Mouse (Mus musculus): ENCODE measurements around the gene Pecam1. TPM values are rescaled to one million over a fixed set of nuclear protein-coding genes. Genes with fewer than 3 reads are reported as not detected.
"Not testable (repeated sequence)": the region's sequence is repeated elsewhere in the genome, so short reads cannot be mapped to it uniquely, and the experiment has no call there.

Pecam1 gene
- total RNA-seq, 1 experiment, result 83.9 TPM

GRCm38 (mm10) chr11:106752103-106752502, 1.7 kb upstream of the Pecam1 start:
- Histone ChIP-seq H3K9me3 (ENCODE audit: control insufficient read depth, insufficient read depth, low read depth, low read length) (no peaks in the 10 kb centered on the region; the same call in 1 of the 2 replicates), H3K9ac (ENCODE audit: insufficient read depth, low read depth, low read length, poor library complexity, severe bottlenecking) (no peak overlapping the region), H3K27ac (ENCODE audit: insufficient read depth, low read depth, low read length, poor library complexity, severe bottlenecking) (no peak overlapping the region), H3K36me3 (ENCODE audit: control insufficient read depth, insufficient read depth, low read length, poor library complexity, severe bottlenecking) (no peaks in the 10 kb centered on the region), H3K4me1 (ENCODE audit: control insufficient read depth in 2 of 2, insufficient read depth in 2 of 2, low read length in 2 of 2, poor library complexity in 1 of 2) (no peaks in the 10 kb centered on the region), H3K4me3 (ENCODE audit: insufficient read depth in 1 of 2, low read depth in 1 of 2, low read length in 2 of 2, poor library complexity in 1 of 2, severe bottlenecking in 1 of 2) (no peak overlapping the region)
- in situ Hi-C loops (cut with MboI; ENCODE audit: low sequenced_read_pairs in 2 of 2, unreplicated experiment in 2 of 2), result loop anchor here in 1 of 2 experiments (10.0 kb wide), 1 partner anchor 237 kb away; no protein-coding TSS in a partner anchor
- DNase-seq (ENCODE audit: low read depth, low spot score), result no peak
- TF ChIP-seq HCFC1 (IDR thresholded peaks at IDR 0.05; ENCODE audit: borderline replicate concordance, insufficient read depth, low read length) (no peak), ZC3H11A (IDR thresholded peaks at IDR 0.05; ENCODE audit: borderline replicate concordance, low read depth, low read length) (no peak), ZNF384 (IDR thresholded peaks at IDR 0.05; ENCODE audit: low read depth, low read length) (no peak), MAFK (IDR thresholded peaks at IDR 0.05; ENCODE audit: insufficient read depth, low read depth, low read length) (no peak), CHD2 (IDR thresholded peaks at IDR 0.05; ENCODE audit: low read depth, low read length) (no peak)

GRCm38 (mm10) chr11:106751039-106752018, 901 bp upstream of the Pecam1 start, which contains the start of gene Milr1:
Gene Milr1, plus strand, starts transcription at chr11:106751226.
- no peak within 1 kb of the TSS for H3K4me3 ChIP-seq (ENCODE audit: insufficient read depth in 1 of 2, low read depth in 1 of 2, low read length in 2 of 2, poor library complexity in 1 of 2, severe bottlenecking in 1 of 2)
- H3K27ac ChIP-seq (ENCODE audit: insufficient read depth, low read depth, low read length, poor library complexity, severe bottlenecking), result no peak within 1 kb of the TSS
- no peaks in the 10 kb centered on the region; the same call in 1 of the 2 replicates for H3K9me3 ChIP-seq (ENCODE audit: control insufficient read depth, insufficient read depth, low read depth, low read length)
- H3K4me1 ChIP-seq (ENCODE audit: control insufficient read depth in 2 of 2, insufficient read depth in 2 of 2, low read length in 2 of 2, poor library complexity in 1 of 2), result no peaks in the 10 kb centered on the region
- H3K36me3 ChIP-seq (ENCODE audit: control insufficient read depth, insufficient read depth, low read length, poor library complexity, severe bottlenecking), result no peaks in the 10 kb centered on the region
- no peak for DNase-seq (ENCODE audit: low read depth, low spot score)
- in situ Hi-C loops (cut with MboI; ENCODE audit: low sequenced_read_pairs in 2 of 2, unreplicated experiment in 2 of 2), result loop anchor here in 1 of 2 experiments (10.0 kb wide), 1 partner anchor 237 kb away; no protein-coding TSS in a partner anchor
- no peak for TF ChIP-seq ZNF384 (IDR thresholded peaks at IDR 0.05; ENCODE audit: low read depth, low read length)
- TF ChIP-seq MAFK (IDR thresholded peaks at IDR 0.05; ENCODE audit: insufficient read depth, low read depth, low read length), result no peak
- TF ChIP-seq HCFC1 (IDR thresholded peaks at IDR 0.05; ENCODE audit: borderline replicate concordance, insufficient read depth, low read length), result no peak
- TF ChIP-seq ZC3H11A (IDR thresholded peaks at IDR 0.05; ENCODE audit: borderline replicate concordance, low read depth, low read length), result no peak
- TF ChIP-seq CHD2 (IDR thresholded peaks at IDR 0.05; ENCODE audit: low read depth, low read length), result no peak
- no peak within 1 kb of the TSS for H3K9ac ChIP-seq (ENCODE audit: insufficient read depth, low read depth, low read length, poor library complexity, severe bottlenecking)

GRCm38 (mm10) chr11:106749557-106750120, 789 bp downstream of the Pecam1 start:
- in situ Hi-C loops (cut with MboI; ENCODE audit: low sequenced_read_pairs in 2 of 2, unreplicated experiment in 2 of 2), result loop anchor here (10.0 to 25.0 kb wide), 4 partner anchors 105 to 335 kb away; no protein-coding TSS in a partner anchor
- DNase-seq (ENCODE audit: low read depth, low spot score), result not testable (repeated sequence)

GRCm38 (mm10) chr11:106744949-106745348, 5.5 kb downstream of the Pecam1 start:
- Histone ChIP-seq H3K4me3 (ENCODE audit: insufficient read depth in 1 of 2, low read depth in 1 of 2, low read length in 2 of 2, poor library complexity in 1 of 2, severe bottlenecking in 1 of 2) (no peak overlapping the region), H3K36me3 (ENCODE audit: control insufficient read depth, insufficient read depth, low read length, poor library complexity, severe bottlenecking) (no peaks in the 10 kb centered on the region), H3K27ac (ENCODE audit: insufficient read depth, low read depth, low read length, poor library complexity, severe bottlenecking) (no peak overlapping the region), H3K4me1 (ENCODE audit: control insufficient read depth in 2 of 2, insufficient read depth in 2 of 2, low read length in 2 of 2, poor library complexity in 1 of 2) (no peaks in the 10 kb centered on the region), H3K9me3 (ENCODE audit: control insufficient read depth, insufficient read depth, low read depth, low read length) (no peaks in the 10 kb centered on the region; the same call in 1 of the 2 replicates), H3K9ac (ENCODE audit: insufficient read depth, low read depth, low read length, poor library complexity, severe bottlenecking) (no peak overlapping the region)
- DNase-seq (ENCODE audit: low read depth, low spot score), result no peak
- in situ Hi-C loops (cut with MboI; ENCODE audit: low sequenced_read_pairs in 2 of 2, unreplicated experiment in 2 of 2), result loop anchor here (5.0 to 25.0 kb wide), 4 partner anchors 98 to 330 kb away; no protein-coding TSS in a partner anchor
- TF ChIP-seq HCFC1 (IDR thresholded peaks at IDR 0.05; ENCODE audit: borderline replicate concordance, insufficient read depth, low read length), result no peak
- TF ChIP-seq ZC3H11A (IDR thresholded peaks at IDR 0.05; ENCODE audit: borderline replicate concordance, low read depth, low read length), result 0 out of 2 replicates have a peak, but pooled peaks have one; percentile 35

More at GRCm38 (mm10) chr11:106749557-106750120, 789 bp downstream of the Pecam1 start:
- not testable (repeated sequence) for H3K27ac ChIP-seq (ENCODE audit: insufficient read depth, low read depth, low read length, poor library complexity, severe bottlenecking); H3K36me3 ChIP-seq (ENCODE audit: control insufficient read depth, insufficient read depth, low read length, poor library complexity, severe bottlenecking); H3K9me3 ChIP-seq (ENCODE audit: control insufficient read depth, insufficient read depth, low read depth, low read length); H3K9ac ChIP-seq (ENCODE audit: insufficient read depth, low read depth, low read length, poor library complexity, severe bottlenecking); H3K4me1 ChIP-seq (ENCODE audit: control insufficient read depth in 2 of 2, insufficient read depth in 2 of 2, low read length in 2 of 2, poor library complexity in 1 of 2); H3K4me3 ChIP-seq (ENCODE audit: insufficient read depth in 1 of 2, low read depth in 1 of 2, low read length in 2 of 2, poor library complexity in 1 of 2, severe bottlenecking in 1 of 2)
